Mouse (Mus musculus) right cerebral cortex, postnatal 4 days (tissue): ENCODE data around the gene Pak1.
A peak's percentile ranks its signal among the peaks of the same experiment; 100 is the strongest.

ENCODE experiments used
- DNase-seq: peaks from one replicate; pipeline ENCODE4 v3.0.0-alpha.2; 2022

Pak1 gene

DNA sequence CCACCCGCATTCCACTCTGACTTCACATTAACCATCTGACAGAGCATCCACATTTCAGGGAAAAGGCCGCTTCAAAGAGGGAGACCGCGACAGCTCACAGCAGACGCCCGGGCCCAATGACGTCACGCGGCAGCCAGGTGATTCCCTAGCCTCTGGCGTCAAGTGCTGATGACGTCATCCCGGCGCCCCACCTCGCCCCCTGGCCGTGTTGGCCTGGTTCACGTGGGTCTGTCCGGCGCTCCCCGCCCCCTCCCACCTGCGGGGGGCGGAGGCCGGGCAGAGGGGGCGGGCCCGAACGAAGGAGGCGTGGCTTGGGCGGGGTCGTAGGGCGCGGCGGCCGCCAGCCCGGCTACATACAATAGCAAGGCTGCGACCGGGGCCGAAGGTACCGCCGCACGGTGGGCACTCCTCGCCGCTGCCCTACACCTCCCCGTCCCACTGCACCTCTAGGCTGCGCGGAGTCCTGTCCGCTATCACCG lies at the start of gene Pak1:
Gene Pak1, plus strand, starts transcription at position 352 of the 479 bp plus-strand sequence.
- DNase-seq: peak; percentile 83

GRCm38 (mm10) chr7:97740948-97741347 lies 47.4 kb upstream of the Pak1 start:
- no peak for DNase-seq

DNA sequence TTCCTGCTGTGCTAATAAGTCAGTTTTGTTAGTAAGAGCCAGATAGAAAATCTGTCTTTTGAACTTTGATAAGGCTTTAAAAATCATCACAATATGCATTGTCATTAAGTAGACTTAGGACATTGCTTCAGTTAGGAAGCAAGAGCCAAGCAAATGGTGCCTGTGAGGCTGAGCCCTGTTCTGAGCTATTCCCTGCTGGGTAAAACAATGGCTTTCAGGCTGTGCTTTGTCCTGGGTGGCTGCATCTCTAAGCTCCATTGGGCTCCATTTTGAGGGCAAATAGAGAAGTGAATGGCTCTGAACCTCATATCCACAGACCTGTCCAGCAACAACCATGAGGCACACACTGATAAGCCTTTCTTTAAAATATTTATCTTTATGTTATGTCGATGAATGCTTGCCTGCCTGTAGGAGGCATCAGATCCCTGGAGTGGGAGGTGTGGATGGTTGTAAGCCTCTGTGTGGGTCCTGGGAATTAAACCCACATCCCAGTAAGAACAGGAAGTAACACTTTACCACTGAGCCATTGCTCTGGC lies 46.5 kb upstream of the Pak1 start:
- no peak for DNase-seq

DNA sequence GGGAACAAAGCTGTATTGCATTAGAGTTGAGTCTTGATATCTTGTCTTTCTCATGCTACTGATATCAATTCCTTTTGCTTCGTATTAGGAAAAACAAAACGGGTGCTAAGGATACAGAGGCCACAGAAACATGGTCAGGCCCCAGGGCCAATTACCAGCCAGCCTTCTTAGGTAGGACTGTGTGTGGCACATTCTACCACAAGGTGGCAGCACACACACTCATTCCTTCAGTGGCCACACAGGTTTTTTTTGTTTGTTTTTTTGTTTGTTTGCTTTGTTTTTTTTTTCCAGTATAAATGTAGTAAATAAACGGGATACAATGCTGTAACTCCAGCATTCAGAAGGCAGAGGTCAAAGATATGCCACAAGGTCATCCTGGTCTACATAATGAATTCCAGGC lies 43.0 kb upstream of the Pak1 start:
- DNase-seq: peak; percentile 75

- DNase-seq: no peak
Observed at GRCm38 (mm10) chr7:97747176-97747707, 41.1 kb upstream of the Pak1 start.

GRCm38 (mm10) chr7:97747787-97748497 lies 40.4 kb upstream of the Pak1 start:
- peak; percentile 86 for DNase-seq

- DNase-seq: no peak
Observed at GRCm38 (mm10) chr7:97748527-97749206, 39.7 kb upstream of the Pak1 start.

GRCm38 (mm10) chr7:97749207-97750190 lies 38.8 kb upstream of the Pak1 start:
- no peak for DNase-seq

GRCm38 (mm10) chr7:97756967-97757881 lies 31.1 kb upstream of the Pak1 start:
- no peak for DNase-seq

- no peak for DNase-seq
Observed at GRCm38 (mm10) chr7:97764591-97764990, 23.8 kb upstream of the Pak1 start.

GRCm38 (mm10) chr7:97765181-97765962 lies 23.0 kb upstream of the Pak1 start:
- DNase-seq: no peak

GRCm38 (mm10) chr7:97765963-97766347 lies 22.4 kb upstream of the Pak1 start:
- DNase-seq: no peak

- no peak for DNase-seq
Observed at GRCm38 (mm10) chr7:97766406-97767166, 21.8 kb upstream of the Pak1 start.

DNA sequence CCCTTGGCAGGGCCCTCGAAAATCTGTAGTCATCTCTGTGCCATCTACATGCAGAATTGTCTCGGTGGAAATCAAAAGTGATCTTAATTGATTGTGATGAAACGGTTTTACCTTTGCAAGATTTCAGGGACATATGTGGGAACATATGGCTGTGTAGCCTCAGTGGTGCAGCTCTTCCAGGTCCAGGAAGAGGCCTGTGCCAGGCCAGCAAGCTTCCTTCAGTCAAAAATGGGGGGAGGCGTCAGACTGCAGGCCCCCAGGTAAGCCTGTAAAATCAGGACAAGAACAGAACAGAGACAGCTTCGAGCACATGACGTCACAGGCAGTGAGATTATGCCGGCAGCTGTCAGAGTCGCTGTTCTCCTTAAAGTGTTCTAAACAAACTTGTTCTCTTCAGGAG lies 20.5 kb upstream of the Pak1 start:
- DNase-seq: no peak

DNA sequence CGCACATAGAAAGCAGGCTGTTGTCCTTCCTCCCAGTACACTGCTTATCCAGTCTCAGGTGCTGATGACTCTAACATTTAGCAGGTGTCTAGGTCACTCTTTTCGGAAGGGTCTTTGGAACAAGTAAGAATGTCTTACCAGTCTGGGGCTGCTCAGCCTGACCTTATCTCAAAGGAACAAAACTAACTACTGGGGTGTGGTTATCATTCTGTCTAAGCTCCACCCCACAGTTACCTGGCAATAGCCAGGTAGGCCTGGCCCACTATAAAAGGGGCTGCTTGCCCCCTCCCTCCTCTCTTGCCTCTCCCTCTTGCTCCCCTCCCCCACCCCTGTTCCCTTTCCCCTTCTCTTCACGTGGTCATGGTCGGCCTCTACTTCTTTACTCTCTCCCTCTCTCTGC lies 19.3 kb upstream of the Pak1 start:
- no peak for DNase-seq

DNA sequence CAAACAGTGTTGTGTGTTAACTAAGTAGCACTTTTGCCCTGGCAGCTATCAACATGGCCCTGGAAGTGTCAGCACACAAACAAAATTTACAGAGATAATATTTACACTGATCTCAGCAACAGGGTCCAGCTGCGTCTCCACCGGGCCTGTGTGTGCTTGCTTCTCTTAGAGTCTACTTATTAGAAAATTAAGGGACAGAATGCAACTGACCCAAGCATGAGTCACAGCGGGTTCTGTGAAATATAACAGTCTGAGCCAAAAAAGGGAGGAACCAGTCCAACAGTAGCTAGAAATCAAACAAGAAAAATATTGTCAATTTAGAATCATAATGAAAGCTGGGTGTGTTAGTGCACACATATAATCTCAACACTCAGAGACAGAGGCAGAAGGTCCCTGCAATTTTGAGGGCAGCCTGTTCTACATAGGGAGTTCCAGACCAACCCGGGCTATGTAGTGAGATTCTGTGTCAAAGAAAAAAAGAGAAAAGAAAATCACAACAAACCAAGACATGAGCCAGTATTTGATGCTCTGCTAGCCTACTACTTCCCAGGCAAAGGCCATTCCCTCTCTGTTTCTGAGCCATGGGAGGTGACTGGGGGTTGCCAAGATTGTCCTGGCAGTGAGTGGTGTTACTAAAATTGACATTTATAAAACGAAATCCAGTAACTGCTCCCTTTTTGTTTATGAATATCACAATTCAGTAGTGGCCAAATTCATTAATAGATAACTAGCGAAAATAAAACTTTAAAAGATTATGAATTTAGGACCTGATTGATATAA lies 17.3 kb upstream of the Pak1 start:
- no peak for DNase-seq

DNA sequence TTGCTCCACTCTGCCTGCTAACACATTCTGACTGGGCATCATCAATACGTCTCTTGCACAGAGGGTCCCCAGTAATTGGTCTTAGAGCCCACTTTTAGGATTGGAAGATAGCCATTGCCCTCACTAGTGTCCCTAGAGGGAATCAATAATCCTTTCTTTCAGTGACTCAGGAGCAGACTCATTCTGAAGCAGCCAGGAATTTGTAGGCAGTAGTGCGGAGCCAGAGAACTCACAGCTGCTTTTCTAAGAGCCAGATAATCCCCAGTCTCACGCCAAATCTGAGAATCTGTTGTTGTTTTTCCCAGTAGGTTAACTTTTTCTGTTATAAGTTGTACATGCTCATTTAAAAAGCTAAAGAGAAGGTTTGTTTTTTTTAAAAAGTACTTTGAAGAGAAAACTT lies 13.0 kb upstream of the Pak1 start:
- no peak for DNase-seq

DNA sequence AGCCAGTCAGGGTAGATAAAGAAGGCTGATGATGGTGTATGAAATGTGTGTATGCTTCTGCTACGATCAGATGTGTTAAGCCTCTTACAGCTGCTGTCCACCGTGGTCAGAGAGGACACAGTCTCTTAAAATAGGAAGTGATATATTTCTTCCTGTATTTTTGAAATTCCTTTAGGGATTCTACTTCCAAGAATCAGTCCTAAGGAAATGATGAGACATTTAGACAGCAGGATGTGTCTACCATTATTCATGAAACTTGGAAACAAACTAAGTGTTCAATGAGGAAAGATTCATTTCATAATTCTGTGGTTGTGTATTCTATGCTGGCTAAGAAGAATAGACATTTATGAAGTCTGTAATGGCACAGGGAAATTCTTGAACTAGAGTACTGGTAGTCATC lies 12.4 kb upstream of the Pak1 start:
- DNase-seq: no peak

DNA sequence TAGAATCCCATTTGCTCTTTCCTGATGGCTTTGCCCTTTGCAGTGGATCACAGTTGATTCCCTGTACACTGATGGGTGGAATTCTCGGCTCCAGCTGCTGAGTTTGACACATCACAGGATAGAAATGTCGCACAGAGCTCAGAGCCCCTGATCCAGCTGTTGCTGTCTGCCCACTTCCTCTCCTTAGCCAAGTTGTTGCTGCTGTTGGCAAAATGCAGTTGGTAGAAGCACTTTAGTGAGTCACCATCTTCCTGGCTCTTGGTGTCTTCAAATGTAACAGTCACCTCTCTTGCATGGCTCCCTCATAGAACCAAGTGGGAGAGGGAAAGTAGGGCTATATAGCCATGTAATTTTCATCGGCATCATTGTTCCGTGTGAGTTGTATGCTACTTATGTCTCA lies 11.2 kb upstream of the Pak1 start:
- DNase-seq: no peak
